Mouse (Mus musculus): Measurements from ENCODE around the gene Sapcd1.

DNA sequence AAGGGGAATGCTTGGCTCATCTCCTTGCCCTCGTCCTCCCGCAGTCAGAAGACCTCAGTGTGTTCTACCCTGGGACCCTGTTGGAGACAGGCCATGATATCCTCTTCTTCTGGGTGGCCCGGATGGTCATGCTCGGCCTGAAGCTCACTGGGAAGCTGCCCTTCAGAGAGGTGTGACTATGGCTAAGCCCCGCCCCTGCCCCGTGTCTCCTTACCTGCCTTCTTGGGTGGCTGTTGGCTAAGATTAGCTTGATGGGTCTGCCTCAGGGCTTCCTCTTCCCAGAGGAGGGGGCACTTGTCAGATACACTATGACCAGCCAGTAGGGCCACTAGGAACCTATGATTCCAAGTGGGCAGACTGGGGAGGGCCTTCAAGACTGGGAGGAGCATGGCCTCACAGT lies 14.6 kb downstream of the Sapcd1 start:
- no peak for TF ChIP-seq CTCF (IDR thresholded peaks at IDR 0.05; ENCODE audit: extremely low read depth, insufficient read depth, low read length)
- no peak for TF ChIP-seq POLR2A (IDR thresholded peaks at IDR 0.05; ENCODE audit: extremely low read depth, insufficient read depth, low read length)

All from cortical plate, adult 2 months (tissue).